Mouse (Mus musculus) MEL (cell line): Measurements from ENCODE around the gene Tmprss12. TPM values are rescaled to one million over a fixed set of nuclear protein-coding genes. Genes with fewer than 3 reads are reported as not detected.

Source experiments
- DNase-seq: peaks from one replicate; pipeline ENCODE4 v3.0.0; 2011; ENCODE audit warnings: low read depth, low spot score
- H3K27ac ChIP-seq: 2 replicates; pipeline ENCODE4 v1.5.1; 2012; ENCODE audit warnings: low read depth, mild to moderate bottlenecking, control low read depth, low read length, moderate library complexity; ENCODE audit not compliant: control insufficient read depth
- H3K27me3 ChIP-seq, 2 experiments: fragments of 150-350 bp in 1 of 2; sonication (generic) in 1 of 2; 2 replicates each; pipeline ENCODE4 v1.6.1; 2012; ENCODE audit warnings: low read length in 2 of 2, mild to moderate bottlenecking in 2 of 2, improper control_type of control experiment in 1 of 2, moderate library complexity in 1 of 2; ENCODE audit not compliant: insufficient read depth in 2 of 2, control insufficient read depth in 1 of 2
- H3K36me3 ChIP-seq, 2 experiments: 2 replicates each; pipeline ENCODE4 v1.6.1; 2012 to 2014; ENCODE audit warnings: low read length in 2 of 2, improper control_type of control experiment in 1 of 2, inconsistent platforms in 1 of 2, mild to moderate bottlenecking in 1 of 2; ENCODE audit not compliant: insufficient read depth in 2 of 2, control insufficient read depth in 1 of 2
- H3K4me1 ChIP-seq, 2 experiments: fragments of 150-350 bp in 1 of 2; sonication (generic) in 1 of 2; 2 replicates each; pipeline ENCODE4 v1.6.1; 2012; ENCODE audit warnings: low read length in 2 of 2, improper control_type of control experiment in 1 of 2, mild to moderate bottlenecking in 1 of 2; ENCODE audit not compliant: insufficient read depth in 2 of 2, control insufficient read depth in 1 of 2
- H3K4me3 ChIP-seq, 2 experiments: fragments of 150-350 bp in 1 of 2; sonication (generic) in 1 of 2; 2 replicates each; pipeline ENCODE4 v1.5.1; 2012; ENCODE audit warnings: low read depth in 2 of 2, low read length in 2 of 2, mild to moderate bottlenecking in 2 of 2, moderate library complexity in 2 of 2, control low read depth in 1 of 2, improper control_type of control experiment in 1 of 2; ENCODE audit not compliant: control insufficient read depth in 1 of 2, insufficient read depth in 1 of 2
- H3K79me2 ChIP-seq: 2 replicates; pipeline ENCODE4 v1.6.1; 2012; ENCODE audit warnings: mild to moderate bottlenecking, low read length, moderate library complexity; ENCODE audit not compliant: control insufficient read depth, poor library complexity, insufficient read depth
- H3K9ac ChIP-seq: 2 replicates; pipeline ENCODE4 v1.6.1; 2012; ENCODE audit warnings: low read depth, mild to moderate bottlenecking, control low read depth, low read length, moderate library complexity; ENCODE audit not compliant: control insufficient read depth, poor library complexity, severe bottlenecking
- H3K9me3 ChIP-seq: fragments of 150-350 bp; sonication (generic); replicated peaks from 2 replicates; pipeline ENCODE4 v1.6.1; 2012; ENCODE audit warnings: mild to moderate bottlenecking, low read length, improper control_type of control experiment, moderate library complexity; ENCODE audit not compliant: insufficient read depth
- BHLHE40 ChIP-seq: IDR thresholded peaks from 2 replicates; pipeline ENCODE4 v1.6.1; 2012; ENCODE audit warnings: low read depth, mild to moderate bottlenecking, inconsistent platforms, low read length, improper control_type of control experiment, borderline replicate concordance
- CHD2 ChIP-seq: IDR thresholded peaks from 2 replicates; pipeline ENCODE4 v1.6.1; 2011; ENCODE audit warnings: low read length, improper control_type of control experiment
- EP300 ChIP-seq, 2 experiments: IDR thresholded peaks; 2 replicates each; pipeline ENCODE4 v1.6.1; 2011; ENCODE audit warnings: improper control_type of control experiment in 2 of 2, low read length in 2 of 2, low read depth in 1 of 2, mild to moderate bottlenecking in 1 of 2
- ETS1 ChIP-seq: IDR thresholded peaks from 2 replicates; pipeline ENCODE4 v1.6.1; 2012; ENCODE audit warnings: low read depth, mild to moderate bottlenecking, inconsistent platforms, low read length, improper control_type of control experiment, moderate library complexity
- GABPA ChIP-seq: IDR thresholded peaks from 2 replicates; pipeline ENCODE4 v1.6.1; 2012; ENCODE audit warnings: low read depth, mild to moderate bottlenecking, inconsistent platforms, low read length, improper control_type of control experiment, moderate library complexity
- HCFC1 ChIP-seq: IDR thresholded peaks from 2 replicates; pipeline ENCODE4 v1.6.1; 2012; ENCODE audit warnings: low read depth, mild to moderate bottlenecking, inconsistent platforms, low read length, improper control_type of control experiment, moderate library complexity
- KAT2A ChIP-seq: conservative IDR thresholded peaks from 2 replicates; pipeline ENCODE4 v1.6.1; 2012; ENCODE audit warnings: low read depth, low read length, improper control_type of control experiment, inconsistent platforms
- MAX ChIP-seq: IDR thresholded peaks from 2 replicates; pipeline ENCODE4 v1.6.1; 2011; ENCODE audit warnings: low read length, improper control_type of control experiment
- MAZ ChIP-seq: IDR thresholded peaks from 2 replicates; pipeline ENCODE4 v1.6.1; 2012; ENCODE audit warnings: low read depth, mild to moderate bottlenecking, inconsistent platforms, low read length, improper control_type of control experiment
- MEF2A ChIP-seq: IDR thresholded peaks from 2 replicates; pipeline ENCODE4 v1.6.1; 2014; ENCODE audit warnings: low read depth, mild to moderate bottlenecking, inconsistent platforms, low read length, improper control_type of control experiment; ENCODE audit not compliant: poor library complexity, insufficient replicate concordance, severe bottlenecking; ENCODE audit errors: extremely low read depth
- NRF1 ChIP-seq: IDR thresholded peaks from 2 replicates; pipeline ENCODE4 v1.6.1; 2014; ENCODE audit warnings: low read depth, mild to moderate bottlenecking, inconsistent platforms, low read length, improper control_type of control experiment, moderate library complexity; ENCODE audit not compliant: poor library complexity, insufficient read depth, severe bottlenecking
- RAD21 ChIP-seq: IDR thresholded peaks from 2 replicates; pipeline ENCODE4 v1.6.1; 2011; ENCODE audit warnings: mild to moderate bottlenecking, low read depth, low read length, improper control_type of control experiment
- SMC3 ChIP-seq: IDR thresholded peaks from 2 replicates; pipeline ENCODE4 v1.6.1; 2011; ENCODE audit warnings: low read depth, low read length, improper control_type of control experiment
- TAL1 ChIP-seq: IDR thresholded peaks from 2 replicates; pipeline ENCODE4 v1.6.1; 2012; ENCODE audit warnings: mild to moderate bottlenecking, inconsistent platforms, low read length, moderate library complexity, mixed read lengths
- USF1 ChIP-seq: IDR thresholded peaks from 2 replicates; pipeline ENCODE4 v1.6.1; 2014; ENCODE audit warnings: low read depth, mild to moderate bottlenecking, inconsistent platforms, low read length, improper control_type of control experiment, moderate library complexity
- USF2 ChIP-seq, 2 experiments: IDR thresholded peaks; 2 replicates each; pipeline ENCODE4 v1.6.1; 2011 to 2012; ENCODE audit warnings: improper control_type of control experiment in 2 of 2, low read length in 2 of 2, borderline replicate concordance in 1 of 2, inconsistent platforms in 1 of 2, low read depth in 1 of 2, mild to moderate bottlenecking in 1 of 2; ENCODE audit not compliant: insufficient read depth in 1 of 2
- ZC3H11A ChIP-seq: IDR thresholded peaks from 2 replicates; pipeline ENCODE4 v1.6.1; 2012; ENCODE audit warnings: low read depth, mild to moderate bottlenecking, inconsistent platforms, low read length, improper control_type of control experiment
- ZKSCAN1 ChIP-seq: IDR thresholded peaks from 2 replicates; pipeline ENCODE4 v1.6.1; 2012; ENCODE audit warnings: low read depth, mild to moderate bottlenecking, inconsistent platforms, low read length, improper control_type of control experiment, moderate library complexity
- ZNF384 ChIP-seq: IDR thresholded peaks from 2 replicates; pipeline ENCODE4 v1.6.1; 2012; ENCODE audit warnings: low read depth, mild to moderate bottlenecking, inconsistent platforms, low read length, improper control_type of control experiment
- polyA plus RNA-seq, 2 experiments: library from polyadenylated mRNA; stranded (reverse) in 1 of 2; unstranded in 1 of 2; fragments of >175 nt in 1 of 2; fragments of >200 nt in 1 of 2; gene quantifications; 2 replicates each; pipeline versions ENCODE4 v1.2.1 to v1.2.4; 2012; ENCODE audit warnings: low replicate concordance in 2 of 2, low read depth in 1 of 2; ENCODE audit not compliant: insufficient read length in 2 of 2, insufficient read depth in 1 of 2, missing spikeins in 1 of 2
- total RNA-seq: library from RNA; depleted of rRNA; stranded (reverse); fragments of 300-350 nt; gene quantifications from 2 replicates; pipeline ENCODE4 v1.2.3, GENCODE M21; 2012

Tmprss12 gene
- total and polyA plus RNA-seq, 3 experiments, result not detected

DNA sequence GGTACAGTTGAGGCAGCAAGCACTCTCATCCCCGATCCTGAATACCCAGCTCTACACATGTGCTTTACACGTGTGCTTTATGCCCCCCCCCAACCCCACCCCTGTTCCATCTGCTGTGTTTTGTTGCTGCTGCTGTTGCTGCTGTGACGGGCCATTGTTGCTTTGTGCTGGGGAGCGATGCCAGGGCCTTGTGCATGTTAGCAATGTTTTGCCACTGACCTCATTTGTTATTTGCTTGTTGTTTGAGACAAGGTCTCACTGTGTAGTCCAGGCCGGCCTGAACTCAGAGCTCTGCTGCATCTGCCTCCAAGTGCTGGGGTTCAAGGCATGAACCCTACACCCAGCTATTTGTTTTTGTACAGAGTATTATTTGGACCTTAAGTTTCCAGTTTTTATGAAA lies 10.2 kb downstream of the Tmprss12 start:
- Histone ChIP-seq H3K9me3 (no peaks in the 10 kb centered on the region), H3K36me3 (no peaks in the 10 kb centered on the region), H3K9ac (no peak overlapping the region), H3K4me1 (no peaks in the 10 kb centered on the region), H3K4me3 (no peak overlapping the region), H3K27ac (no peak overlapping the region), H3K27me3 (no peaks in the 10 kb centered on the region; a peak in 1 of 4 replicates), H3K79me2 (no peaks in the 10 kb centered on the region)
- no peak for TF ChIP-seq RAD21
- no peak for TF ChIP-seq GABPA
- TF ChIP-seq MAX, result no peak
- TF ChIP-seq MAZ, result no peak
- TF ChIP-seq ZKSCAN1, result no peak
- no peak for TF ChIP-seq SMC3
- no peak for TF ChIP-seq CHD2
- no peak for TF ChIP-seq HCFC1
- TF ChIP-seq ZC3H11A, result no peak
- no peak for TF ChIP-seq EP300 (IDR thresholded peaks at IDR 0.05; ENCODE audit: low read depth in 1 of 2, low read length in 2 of 2)
- TF ChIP-seq USF2 (IDR thresholded peaks at IDR 0.05; ENCODE audit: borderline replicate concordance in 1 of 2, insufficient read depth in 1 of 2, low read depth in 1 of 2, low read length in 2 of 2), result no peak
- TF ChIP-seq KAT2A, result no peak
- no peak for TF ChIP-seq BHLHE40
- DNase-seq, result no peak

DNA sequence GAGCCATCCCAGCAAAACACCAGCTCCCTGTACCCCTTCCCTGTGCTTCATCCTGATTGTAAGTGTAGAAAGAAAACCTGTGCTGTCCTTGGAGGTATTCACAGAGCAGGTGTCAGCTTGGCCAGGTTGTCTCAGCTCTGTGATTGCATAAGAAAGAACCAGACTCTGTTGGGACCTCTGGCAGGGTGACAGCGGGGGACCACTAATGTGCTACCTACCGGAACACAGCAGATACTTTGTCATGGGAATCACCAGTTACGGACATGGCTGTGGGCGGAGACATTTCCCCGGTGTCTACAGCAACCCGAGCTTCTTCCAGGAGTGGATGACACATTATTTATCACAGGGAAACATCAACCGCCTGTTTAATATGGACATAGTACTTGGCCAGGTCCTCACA lies 11.7 kb downstream of the Tmprss12 start:
- Histone ChIP-seq H3K4me3 (no peak overlapping the region), H3K4me1 (no peaks in the 10 kb centered on the region), H3K27ac (no peak overlapping the region), H3K9ac (no peak overlapping the region), H3K36me3 (no peaks in the 10 kb centered on the region), H3K27me3 (no peaks in the 10 kb centered on the region; a peak in 1 of 4 replicates), H3K79me2 (no peaks in the 10 kb centered on the region), H3K9me3 (no peaks in the 10 kb centered on the region)
- TF ChIP-seq RAD21, result no peak
- no peak for TF ChIP-seq CHD2
- TF ChIP-seq ETS1, result no peak
- TF ChIP-seq BHLHE40, result no peak
- no peak for TF ChIP-seq ZNF384
- no peak for TF ChIP-seq USF1
- no peak for TF ChIP-seq NRF1
- TF ChIP-seq MEF2A, result no peak
- no peak for TF ChIP-seq TAL1
- TF ChIP-seq, all 39 proteins: peak for 0
- DNase-seq, result no peak
